Mouse (Mus musculus) large intestine, adult 2 months (tissue): ENCODE results near the gene St6galnac6. TPM values are rescaled to one million over a fixed set of nuclear protein-coding genes. Genes with fewer than 3 reads are reported as not detected.

Source experiments
- DNase-seq: peaks from one replicate; pipeline ENCODE4 v3.0.0-alpha.2; 2012; ENCODE audit warnings: low read depth, low spot score
- WGBS: fragments of 180-500 bp; shearing (Covaris S2); methylation state at CpG from one replicate; pipeline ENCODE4 v1.1.7; 2018; 5-methylcytosine and 5-hydroxymethylcytosine counted together
- polyA plus RNA-seq: library from polyadenylated mRNA; depleted of rRNA; stranded (reverse); fragments of >200 nt; gene quantifications from 2 replicates; pipeline ENCODE4 v1.2.3, GENCODE M21; 2012

St6galnac6 gene
- polyA plus RNA-seq, 1 experiment, result 16.3 TPM

DNA sequence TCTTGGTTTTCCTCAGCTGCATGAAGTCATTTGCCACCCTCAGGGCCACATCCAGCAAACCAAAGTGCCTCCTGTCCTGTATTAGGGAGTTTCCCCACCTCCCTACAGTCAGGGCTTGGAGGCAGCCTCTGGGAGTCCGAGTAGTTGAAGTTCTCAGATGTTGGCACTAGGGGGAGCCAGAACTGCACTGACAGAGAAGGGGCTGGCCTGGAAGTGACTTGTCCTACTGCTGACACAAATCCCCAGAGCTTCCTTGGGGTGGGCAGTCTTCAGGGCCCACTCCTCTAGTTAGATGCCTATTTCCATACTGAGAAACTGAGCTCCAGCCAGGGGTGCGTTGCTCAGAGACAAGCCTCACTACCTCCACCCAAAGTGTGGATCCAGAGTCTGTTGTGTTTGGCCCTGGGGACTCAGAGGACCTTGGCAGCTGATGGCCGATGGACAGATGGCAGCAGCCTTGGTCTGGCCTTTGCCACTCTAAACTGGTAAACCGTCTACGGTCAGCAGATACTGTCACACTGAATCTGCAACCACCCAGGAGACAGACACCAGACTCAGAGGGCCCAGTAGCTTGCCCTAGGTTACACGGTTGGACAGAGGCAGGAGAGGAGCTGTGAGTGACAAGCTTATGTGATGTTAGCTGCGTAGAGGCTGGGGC, 32.4 kb downstream of the St6galnac6 start:
- 41% methylated on average over 7 of the region's 7 CpGs for WGBS
- DNase-seq, result peak; percentile 54

DNA sequence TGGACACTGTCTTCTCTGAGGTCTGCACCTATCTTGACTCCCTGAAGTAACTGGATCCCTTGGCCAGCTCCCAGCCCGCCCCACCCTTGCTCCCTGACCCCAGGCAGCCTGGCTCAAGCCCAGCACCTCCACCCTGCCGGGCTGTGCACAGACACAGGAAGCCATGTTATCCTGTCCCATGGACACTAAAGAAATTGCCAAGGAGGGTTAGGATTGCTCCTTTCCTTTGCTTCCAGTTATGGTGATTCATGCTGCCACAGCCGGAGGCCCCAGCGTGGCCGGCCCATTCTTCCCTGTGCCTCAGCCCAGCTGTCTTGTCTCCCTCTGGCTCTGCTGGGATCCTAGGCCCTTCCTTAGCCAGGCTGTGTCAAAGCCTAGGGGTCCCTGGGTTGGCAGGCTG, 34.2 kb downstream of the St6galnac6 start:
- 53% methylated on average over 5 of the region's 5 CpGs for WGBS
- DNase-seq, result no peak

DNA sequence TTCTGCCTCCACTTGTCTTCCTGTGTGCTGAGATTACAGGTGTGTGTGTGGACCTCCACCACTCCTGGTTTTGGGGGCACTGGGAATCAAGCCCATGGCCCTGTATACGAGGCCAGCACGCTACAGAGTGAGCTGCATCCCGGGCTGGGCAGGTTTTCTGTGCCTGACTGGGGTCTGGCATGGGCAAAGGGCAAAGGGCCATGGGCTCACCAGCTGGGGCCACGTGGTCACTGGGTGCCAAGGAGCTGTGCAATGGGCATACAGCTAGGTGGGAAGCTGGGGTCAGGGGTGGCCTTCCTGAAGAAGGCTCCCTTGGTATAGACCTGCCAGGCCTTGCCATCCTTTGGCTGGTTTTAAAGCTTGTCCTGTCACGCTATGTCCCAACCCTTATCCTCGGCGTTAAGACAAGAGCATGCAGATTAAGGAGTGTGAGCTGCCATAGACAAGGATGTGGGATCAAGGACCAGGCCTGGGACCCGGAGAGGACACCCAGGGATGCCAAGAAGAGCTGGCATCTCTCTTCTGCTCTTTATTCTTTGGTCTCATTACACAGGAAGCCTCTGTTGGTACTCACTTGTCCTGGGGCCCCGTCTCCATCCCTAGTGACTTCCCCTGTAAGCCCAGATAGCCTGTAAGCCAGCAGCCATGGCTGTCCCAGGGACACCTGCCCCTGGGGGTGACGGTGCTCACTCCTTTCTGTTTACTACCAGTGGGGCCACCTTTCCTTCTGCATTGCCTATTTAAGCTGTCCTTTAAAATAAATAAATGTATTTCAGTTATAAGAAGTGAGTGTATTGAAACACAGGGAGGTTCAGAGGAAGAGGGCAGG, 35.0 kb downstream of the St6galnac6 start:
- no peak for DNase-seq
- WGBS, result 88% methylated on average over 10 of the region's 10 CpGs

DNA sequence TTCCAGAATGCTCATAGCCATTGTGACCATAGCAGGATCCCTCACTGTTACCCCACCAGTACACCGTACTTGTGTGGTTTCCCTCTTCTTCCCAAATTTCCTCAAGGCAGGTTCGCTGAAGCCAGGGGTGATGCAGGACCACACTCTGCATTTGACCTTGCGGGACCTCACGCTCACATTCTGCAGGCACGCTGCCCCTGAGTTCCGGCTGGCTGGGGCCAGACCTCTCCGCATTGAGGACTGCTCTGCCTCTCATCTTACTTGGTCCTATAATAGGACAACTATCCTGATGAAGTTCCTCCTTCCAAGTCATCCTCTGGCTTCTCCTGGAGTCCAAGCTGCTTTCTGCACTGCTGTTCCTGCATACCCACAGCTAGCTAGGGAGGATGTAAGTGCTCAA, 37.1 kb downstream of the St6galnac6 start:
- 90% methylated on average over 7 of the region's 7 CpGs for WGBS
- DNase-seq, result no peak

DNA sequence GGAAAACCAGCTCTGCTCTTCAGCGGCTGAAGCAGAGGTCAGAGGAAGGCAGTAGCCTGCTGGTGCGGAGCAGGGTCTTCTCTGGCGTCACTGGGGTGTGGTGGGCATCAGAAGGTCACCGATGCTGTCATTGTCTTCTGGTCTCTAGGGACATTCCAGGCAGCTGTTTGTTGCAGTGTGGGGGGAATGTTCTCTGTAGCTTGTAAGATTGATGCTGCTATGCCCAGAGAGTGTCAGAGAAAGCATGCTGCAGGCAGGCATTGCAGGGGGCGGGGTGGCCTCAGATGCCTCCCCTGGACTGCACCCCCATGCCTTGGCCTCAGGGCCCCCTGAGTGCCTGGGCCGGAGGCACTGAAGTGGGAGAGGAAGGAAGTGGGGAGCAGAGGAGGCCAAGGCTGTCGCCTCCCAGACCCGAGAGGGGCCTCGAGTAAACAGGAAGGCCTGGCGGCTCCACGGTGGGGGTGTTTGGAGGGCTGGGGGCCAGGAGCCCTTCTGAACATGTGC, 38.3 kb downstream of the St6galnac6 start:
- WGBS, result 46% methylated on average over 11 of the region's 11 CpGs
- no peak for DNase-seq

DNA sequence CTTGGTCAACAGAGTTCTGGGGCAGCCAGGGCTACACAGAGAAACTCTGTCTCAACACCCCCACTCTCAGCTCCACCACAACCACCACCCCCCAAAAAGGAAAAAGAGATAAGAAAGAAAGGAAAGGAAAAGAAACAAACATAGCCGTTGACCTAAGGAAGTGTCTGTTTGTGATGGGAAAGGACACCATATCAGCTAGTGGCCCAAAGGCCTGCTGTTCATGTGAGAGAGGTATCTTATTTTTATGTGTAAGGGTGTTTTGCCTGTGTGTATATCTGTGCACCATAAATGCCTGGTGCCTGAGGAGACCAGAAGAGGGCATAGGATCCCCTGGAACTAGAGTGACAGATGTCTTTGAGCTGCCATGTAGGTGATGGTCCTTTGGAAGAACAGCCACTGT, 40.1 kb downstream of the St6galnac6 start:
- 58% methylated on average over 1 of the region's 1 CpGs for WGBS
- no peak for DNase-seq

DNA sequence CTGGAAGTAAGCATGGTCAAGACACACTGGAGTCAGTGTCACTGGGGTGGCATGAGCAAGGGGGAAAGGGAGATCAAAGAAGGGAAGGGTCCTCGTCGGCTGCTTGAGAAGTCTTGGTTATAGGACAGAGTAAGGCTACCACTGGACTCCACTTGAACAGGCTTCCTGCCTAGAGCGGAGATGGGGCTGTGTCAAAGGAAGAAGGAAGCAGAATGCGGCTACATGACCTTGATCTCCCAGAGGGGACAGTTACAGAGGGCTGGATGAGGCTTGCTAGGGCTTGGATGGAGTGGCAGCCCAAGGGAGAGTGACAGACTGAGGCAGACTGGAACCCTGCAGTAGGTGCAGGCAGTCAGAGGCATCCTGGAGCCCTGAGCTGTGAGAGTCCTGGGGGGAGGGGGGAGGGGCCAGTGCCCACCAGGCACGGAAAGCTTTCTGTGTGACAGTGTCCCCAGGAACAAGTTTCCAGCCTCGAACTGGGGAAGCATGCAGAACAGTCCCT, 41.1 kb downstream of the St6galnac6 start:
- WGBS, result 71% methylated on average over 6 of the region's 6 CpGs
- DNase-seq, result no peak

DNA sequence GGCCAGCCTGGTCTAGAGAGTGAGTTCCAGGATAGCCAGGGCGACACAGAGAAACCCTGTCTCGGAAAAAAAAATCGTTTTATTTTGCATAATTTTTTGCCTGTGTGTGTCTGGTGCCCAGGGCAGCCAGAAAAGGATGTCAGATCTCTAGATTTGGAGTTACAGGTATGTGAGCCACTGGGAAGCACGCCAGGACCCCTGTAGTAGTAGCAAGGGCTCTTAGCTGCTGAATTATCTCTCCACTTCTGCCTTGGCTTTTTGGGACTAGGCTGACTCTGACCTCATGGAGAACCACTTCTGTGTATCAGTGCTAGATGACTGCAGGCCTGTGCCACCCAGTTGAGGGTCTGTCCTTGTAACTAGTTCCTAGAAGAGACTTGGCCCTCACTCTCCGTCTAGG, 42.3 kb downstream of the St6galnac6 start:
- 84% methylated on average over 5 of the region's 5 CpGs for WGBS
- DNase-seq, result no peak

DNA sequence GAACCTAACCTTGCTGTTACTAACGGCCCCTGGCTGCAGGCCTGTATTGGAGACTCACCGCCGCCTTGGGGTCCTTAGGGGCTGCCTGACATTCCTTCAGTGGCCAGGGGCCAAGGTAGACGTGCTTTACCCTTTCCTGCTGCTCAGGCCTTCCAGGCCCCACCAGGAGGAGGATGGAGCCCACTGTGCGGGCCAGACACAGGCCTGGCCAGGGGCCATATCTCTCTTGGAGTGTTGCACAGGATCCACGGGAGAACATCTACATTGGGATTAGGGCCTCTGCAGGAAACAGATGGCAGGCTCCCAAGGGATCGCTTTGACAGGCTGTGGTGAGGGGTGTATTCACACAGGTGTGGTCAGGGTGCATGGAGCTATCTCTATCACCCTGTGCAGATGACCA, 43.3 kb downstream of the St6galnac6 start:
- DNase-seq, result no peak
- 80% methylated on average over 7 of the region's 7 CpGs for WGBS

DNA sequence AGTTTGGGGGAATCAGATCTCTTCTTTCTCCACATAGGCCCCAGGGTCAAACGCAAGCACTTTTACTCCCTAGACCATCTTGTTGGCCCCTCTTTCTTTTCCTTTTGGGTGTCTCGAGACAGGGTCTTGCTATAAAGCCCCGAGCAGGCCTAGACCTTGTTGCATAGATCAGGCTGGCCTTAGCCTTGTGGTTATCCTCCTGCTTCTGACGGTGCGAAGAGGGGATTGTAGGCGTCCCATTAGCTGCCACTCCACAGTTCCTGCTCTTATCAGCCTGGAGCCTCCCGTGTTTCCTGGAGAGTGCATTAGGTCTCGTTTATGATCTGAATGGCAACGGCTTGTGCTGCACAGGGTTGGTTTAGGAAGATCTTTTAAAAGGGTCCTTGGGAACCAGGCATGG, 44.6 kb downstream of the St6galnac6 start:
- 75% methylated on average over 9 of the region's 9 CpGs for WGBS
- DNase-seq, result no peak

DNA sequence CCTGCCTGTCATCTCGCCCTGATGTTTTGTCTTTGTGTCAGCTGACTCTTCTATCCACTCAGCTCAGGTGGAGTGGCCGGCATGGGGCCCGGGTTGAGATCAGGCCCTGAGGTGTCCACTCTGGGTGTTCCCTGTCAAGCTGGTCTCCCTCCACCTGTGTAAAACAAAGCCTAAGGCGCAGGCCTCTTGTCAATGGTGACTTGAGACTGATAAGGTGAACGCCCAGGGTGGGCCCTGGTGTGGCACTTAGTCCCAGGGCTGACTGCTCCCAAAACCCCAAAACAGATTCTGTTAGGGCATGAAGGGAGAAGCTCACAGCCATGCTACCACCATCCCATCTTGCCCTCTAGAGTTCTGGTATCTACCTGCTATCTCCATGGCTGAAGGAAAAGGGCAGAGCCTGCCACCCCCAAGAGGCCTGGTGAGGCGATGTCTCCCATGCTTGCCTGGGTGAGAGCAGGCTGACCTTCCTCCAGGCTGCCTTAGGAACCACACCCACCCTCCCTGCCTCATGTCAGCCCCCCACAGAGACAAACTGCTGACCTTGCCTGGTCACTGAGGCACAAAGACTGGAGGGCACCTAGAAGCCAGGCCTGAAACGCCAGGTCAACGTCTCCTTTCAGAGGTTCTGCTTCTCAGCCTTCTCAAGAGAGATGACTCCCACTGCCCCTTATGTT, 45.4 kb downstream of the St6galnac6 start:
- WGBS, result 88% methylated on average over 8 of the region's 8 CpGs

DNA sequence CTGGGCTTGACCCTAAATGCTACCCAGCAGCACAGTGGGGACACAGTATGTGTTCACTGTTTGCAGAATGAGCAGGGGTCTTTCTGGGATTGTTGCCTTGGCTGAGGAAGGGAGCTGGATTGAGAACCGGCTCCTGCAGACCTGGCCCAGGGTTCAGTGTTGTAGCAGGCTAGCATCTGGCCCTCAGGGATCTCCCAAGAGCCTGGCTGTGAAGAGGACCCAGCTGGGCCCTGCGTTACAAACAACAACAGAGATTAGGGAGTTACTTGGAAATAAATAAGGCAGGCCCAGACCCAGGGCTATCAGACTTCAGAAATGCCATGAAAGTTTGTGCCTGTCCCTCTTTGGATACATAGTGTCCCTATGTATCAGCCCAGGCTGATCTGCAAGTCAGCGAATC, 46.1 kb downstream of the St6galnac6 start:
- DNase-seq, result no peak
- 70% methylated on average over 3 of the region's 3 CpGs for WGBS

More for the DNA sequence above, 45.4 kb downstream of the St6galnac6 start:
- DNase-seq, result no peak

DNA sequence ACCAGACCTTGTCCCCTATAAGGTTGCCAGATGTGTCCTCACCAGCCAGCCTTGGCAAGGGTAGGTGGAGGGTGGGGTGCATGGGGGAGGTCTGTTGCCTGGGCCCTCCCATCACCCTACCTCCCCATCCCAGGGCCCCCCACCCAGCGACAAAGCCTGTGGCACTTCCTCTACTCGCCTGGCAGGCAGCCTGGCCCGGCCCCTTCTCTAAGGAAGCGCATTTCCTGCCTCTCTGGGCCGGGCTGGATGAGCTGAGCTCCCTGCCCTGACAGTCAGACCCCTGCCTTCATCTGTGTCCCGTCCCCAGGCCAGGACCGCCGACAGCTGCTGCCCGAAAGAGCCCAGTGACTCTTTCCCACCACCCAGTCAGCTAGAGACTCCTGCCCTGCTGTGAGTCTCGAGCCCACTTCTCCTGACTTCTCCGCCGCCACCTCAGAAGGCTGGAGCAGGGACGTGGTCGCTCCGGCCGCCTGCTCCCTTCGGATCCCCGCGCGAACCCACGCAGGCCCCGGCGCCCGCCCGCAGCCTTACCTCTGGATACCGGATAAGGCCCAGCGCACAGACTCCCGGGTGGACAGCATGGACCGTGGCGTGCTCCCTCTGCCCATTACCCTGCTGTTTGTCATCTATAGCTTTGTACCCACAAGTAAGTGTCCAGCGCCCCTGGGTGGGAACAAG, 47.0 kb downstream of the St6galnac6 start, which contains the start of gene Eng:
TSS of gene Eng (plus strand) at position 217 of the 678 bp plus-strand sequence.
- DNase-seq, result no peak
- WGBS, result 62% methylated on average over 31 of the region's 31 CpGs

DNA sequence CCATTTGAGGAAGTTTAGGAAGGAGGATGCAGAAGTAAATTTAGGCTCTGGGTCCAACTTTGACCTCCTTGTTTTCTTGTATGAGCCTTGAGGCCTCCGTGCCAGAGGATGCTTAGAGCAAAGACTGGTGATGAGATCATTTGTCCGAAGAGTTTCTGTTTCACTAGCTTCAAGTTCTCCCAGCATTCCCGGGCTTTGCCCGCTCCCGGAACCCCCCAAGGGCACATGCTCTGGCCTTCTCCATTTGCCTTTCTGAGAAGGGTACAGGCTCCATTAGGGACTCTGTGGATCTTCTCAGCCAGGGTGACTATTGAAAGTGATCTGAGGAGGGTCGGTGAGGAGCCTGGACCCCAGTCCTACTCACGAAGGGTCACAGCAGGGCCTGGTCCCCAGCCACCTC, 47.9 kb downstream of the St6galnac6 start:
- WGBS, result 62% methylated on average over 7 of the region's 7 CpGs
- no peak for DNase-seq

DNA sequence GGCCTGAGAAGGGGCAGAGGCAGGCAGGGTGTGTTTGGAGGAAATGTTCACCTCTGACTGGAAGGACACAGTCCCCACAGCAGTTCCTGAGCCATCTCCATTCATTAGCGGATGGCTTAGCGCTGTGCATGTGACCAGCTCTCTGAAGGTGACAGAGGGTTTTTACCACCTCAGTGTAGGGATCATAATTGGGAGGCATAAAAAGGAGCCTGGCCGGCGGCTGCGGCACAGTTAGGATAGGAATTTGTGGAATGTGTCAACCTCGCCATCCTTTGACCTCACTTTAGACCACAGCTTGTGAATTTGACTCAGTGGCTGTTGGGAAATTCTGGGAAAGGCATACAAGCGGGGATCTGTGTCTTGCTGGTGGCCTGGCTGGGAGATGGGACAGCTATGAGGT, 54.3 kb downstream of the St6galnac6 start:
- WGBS, result 68% methylated on average over 7 of the region's 7 CpGs
- DNase-seq, result no peak

DNA sequence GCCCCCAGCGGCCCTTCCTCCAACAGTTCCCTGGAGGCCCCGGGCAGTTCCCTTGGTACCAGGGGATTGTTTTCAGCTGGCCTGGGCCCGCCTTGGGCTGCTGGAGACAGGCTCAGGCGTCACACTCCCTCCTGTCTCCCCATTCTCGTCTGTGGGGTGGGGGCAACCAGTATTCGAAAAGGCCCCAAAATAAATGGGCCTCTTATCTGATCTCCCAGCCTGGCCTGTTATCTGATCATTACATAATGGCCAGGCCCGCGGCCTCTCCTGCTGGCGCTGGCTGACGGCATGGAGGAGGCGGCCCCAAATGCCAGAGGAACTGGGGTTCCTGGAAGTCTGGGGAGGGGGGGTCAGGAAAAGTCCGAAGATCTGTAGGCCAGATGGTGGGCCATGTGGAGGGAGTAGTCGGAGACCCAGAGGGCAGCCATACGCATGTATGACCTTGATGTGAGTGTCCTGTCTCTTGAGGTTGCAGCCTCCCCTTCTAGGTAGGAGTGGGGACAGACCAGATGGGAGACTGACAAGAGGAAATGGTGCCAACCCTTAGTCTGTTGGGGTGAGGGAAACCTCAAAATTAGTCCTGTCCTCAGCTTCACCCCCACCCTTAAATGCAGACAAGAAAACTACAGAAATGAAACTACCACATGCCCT, 55.4 kb downstream of the St6galnac6 start:
- 78% methylated on average over 14 of the region's 14 CpGs for WGBS
- DNase-seq, result no peak

DNA sequence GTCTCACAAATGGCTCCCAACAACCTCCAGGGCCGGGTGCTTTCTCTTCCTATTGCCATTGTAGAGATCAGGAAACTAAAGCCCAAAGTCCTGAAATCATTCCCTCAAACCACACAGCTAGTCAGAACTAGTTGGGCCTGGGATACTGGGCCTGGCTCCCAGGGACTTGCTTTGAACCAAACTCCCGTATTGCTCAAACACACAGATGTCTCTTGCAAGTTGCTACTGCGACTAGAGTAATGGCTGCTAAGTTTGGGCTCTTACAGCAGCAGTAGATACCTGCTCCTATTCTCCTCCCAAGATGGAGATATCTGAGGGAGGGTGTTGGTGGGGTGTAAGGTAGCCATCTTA, 55.9 kb downstream of the St6galnac6 start:
- 70% methylated on average over 3 of the region's 3 CpGs for WGBS
- DNase-seq, result no peak

DNA sequence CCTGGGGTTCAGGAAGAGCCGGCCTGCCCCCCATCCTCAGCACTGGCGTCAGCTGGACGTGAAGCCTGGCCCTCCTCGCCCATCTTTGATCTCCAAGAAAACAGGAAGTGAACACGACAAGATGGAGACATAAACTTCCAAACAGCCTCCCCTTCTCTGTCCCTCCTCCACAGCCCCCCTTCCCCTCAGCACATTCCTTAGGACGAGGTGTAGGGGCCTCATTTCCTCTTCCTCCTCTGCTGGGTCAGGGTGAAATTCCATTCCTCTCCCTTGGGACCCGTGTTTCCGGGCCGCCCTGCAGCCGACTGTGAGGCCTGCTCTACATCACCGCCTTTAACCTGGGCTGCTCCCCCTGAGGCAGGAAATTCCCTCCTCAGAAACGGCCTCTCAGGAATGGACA, 56.3 kb downstream of the St6galnac6 start:
- WGBS, result 71% methylated on average over 12 of the region's 12 CpGs
- DNase-seq, result no peak

DNA sequence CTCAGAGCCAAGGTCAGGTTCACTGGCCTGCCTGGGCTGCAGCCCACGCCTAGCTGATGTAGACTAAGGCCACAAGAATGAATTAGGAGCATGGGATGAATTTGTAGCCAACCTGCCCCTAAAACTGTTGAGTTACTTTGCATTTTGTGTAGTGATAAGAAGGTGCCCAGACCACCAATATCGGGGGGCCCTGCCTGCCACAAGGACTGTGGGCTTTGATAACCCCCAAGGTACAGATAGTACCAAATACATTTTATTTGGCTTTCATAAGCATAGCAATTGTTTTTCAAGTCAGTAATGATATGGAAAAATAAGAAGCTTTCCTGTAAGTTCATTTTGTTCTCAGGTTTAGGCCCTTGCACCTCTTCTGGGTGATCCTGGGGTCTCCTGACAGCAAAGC, 59.4 kb downstream of the St6galnac6 start:
- 90% methylated on average over 2 of the region's 2 CpGs for WGBS
- no peak for DNase-seq
